8 mouse cellular contexts compared by ENCODE assay signal in genomic region chr1:172307936-172308335, GRCm38 (mm10). TPM values are rescaled to one million over a fixed set of nuclear protein-coding genes. Genes with fewer than 3 reads are reported as not detected.
DNase-seq lines count a peak whose midpoint lies in the region; ATAC-seq lines count a peak whose summit lies in the region.

No protein-coding gene starts in this region.

- no peak overlapping the region for H3K4me3 ChIP-seq in forebrain, embryonic 10.5 days
- H3K4me3 ChIP-seq in limb, embryonic 11.5 days (ENCODE audit: low read depth, low read length) = no peak overlapping the region
- H3K4me3 ChIP-seq in neural tube, embryonic 15.5 days (replicated peaks) = no peak overlapping the region

- H3K9ac ChIP-seq in limb, embryonic 11.5 days (ENCODE audit: low read length) = peak overlapping the region; percentile 37; the same call in 1 of the 2 replicates
- H3K9ac ChIP-seq in neural tube, embryonic 15.5 days (replicated peaks) = no peak overlapping the region

- ATAC-seq in limb, embryonic 11.5 days (ENCODE audit: insufficient number of reproducible peaks, low FRiP score, low TSS enrichment, low read depth) = no peak
- ATAC-seq in neural tube, embryonic 15.5 days (ENCODE audit: low FRiP score) = no peak

- peaks cover 67% of the 10 kb centered on the region for H3K4me1 ChIP-seq in forebrain, embryonic 10.5 days
- H3K4me1 ChIP-seq in limb, embryonic 11.5 days (ENCODE audit: control insufficient read depth, insufficient read depth, low read length) = peaks cover 19% of the 10 kb centered on the region; the same call in 1 of the 2 replicates
- peaks cover 36% of the 10 kb centered on the region for H3K4me1 ChIP-seq in neural tube, embryonic 15.5 days

- 66% methylated on average over 10 of the region's 10 CpGs for WGBS in forebrain, embryonic 10.5 days
- WGBS in limb, embryonic 11.5 days = 57% methylated on average over 10 of the region's 10 CpGs
- WGBS in neural tube, embryonic 15.5 days = 65% methylated on average over 10 of the region's 10 CpGs

- DNase-seq in lung, adult 18-20 months = peak; percentile 66 to 81
- no peak for DNase-seq in lung, postnatal 14 days
- DNase-seq in forebrain, embryonic 10.5 days (ENCODE audit: extremely low spot score, low spot score) = no peak
- DNase-seq in limb, embryonic 11.5 days (ENCODE audit: low spot score) = no peak
- no peak for DNase-seq in layer of hippocampus, adult 8-10 months (ENCODE audit: low spot score in 2 of 2)
- DNase-seq in c-Kit-positive CD71-positive TER-119-positive erythroid progenitor cells, embryonic 14.5 days (ENCODE audit: low spot score) = no peak
- no peak for DNase-seq in adrenal gland, postnatal 4 days (ENCODE audit: low spot score in 2 of 2)

- peak overlapping the region; percentile 94 for H3K27ac ChIP-seq in forebrain, embryonic 10.5 days
- peak overlapping the region; percentile 68 for H3K27ac ChIP-seq in limb, embryonic 11.5 days (replicated peaks; ENCODE audit: low read depth, low read length)
- peak overlapping the region; percentile 46 for H3K27ac ChIP-seq in neural tube, embryonic 15.5 days (replicated peaks)

- no peaks in the 10 kb centered on the region for H3K9me3 ChIP-seq in forebrain, embryonic 10.5 days
- no peaks in the 10 kb centered on the region for H3K9me3 ChIP-seq in limb, embryonic 11.5 days (ENCODE audit: control insufficient read depth, low read length)
- no peaks in the 10 kb centered on the region for H3K9me3 ChIP-seq in neural tube, embryonic 15.5 days (replicated peaks)

- peaks cover 15% of the 10 kb centered on the region for H3K27me3 ChIP-seq in forebrain, embryonic 10.5 days (ENCODE audit: poor library complexity, severe bottlenecking)
- H3K27me3 ChIP-seq in limb, embryonic 11.5 days (ENCODE audit: control insufficient read depth, insufficient read depth, low read length) = no peaks in the 10 kb centered on the region
- no peaks in the 10 kb centered on the region for H3K27me3 ChIP-seq in neural tube, embryonic 15.5 days (replicated peaks)

- H3K4me2 ChIP-seq in limb, embryonic 11.5 days (ENCODE audit: low read depth, severe bottlenecking) = no peak overlapping the region
- no peak overlapping the region for H3K4me2 ChIP-seq in neural tube, embryonic 15.5 days

- H3K36me3 ChIP-seq in forebrain, embryonic 10.5 days (replicated peaks) = no peaks in the 10 kb centered on the region
- H3K36me3 ChIP-seq in limb, embryonic 11.5 days (ENCODE audit: control insufficient read depth, insufficient read depth, low read length) = no peaks in the 10 kb centered on the region
- no peaks in the 10 kb centered on the region for H3K36me3 ChIP-seq in neural tube, embryonic 15.5 days

RNA-seq across cellular contexts. Expression of gene Atp1a2, which starts 10.1 kb away (rescaled TPM):
- polyA plus RNA-seq in forebrain, embryonic 10.5 days (2016; fragmentation: Nextera tagmentation; extraction: Ambion mirVana) = 0.86 and 2.0 TPM in 2 replicates
- 1.4 and 1.5 TPM in 2 replicates for polyA plus RNA-seq in limb, embryonic 11.5 days (2014; fragmentation: Nextera tagmentation; extraction: Ambion mirVana)
- 57.9 and 63.1 TPM in 2 replicates for polyA plus RNA-seq in neural tube, embryonic 15.5 days (2015; fragmentation: Nextera tagmentation; extraction: Ambion mirVana)
- total RNA-seq in layer of hippocampus, adult 8-10 months (2022) = 100 to 1,000 TPM; 613 to 678 (median 645) TPM
- total RNA-seq in adrenal gland, postnatal 4 days (2021) = 10 to 100 TPM; 50.9 to 70.2 TPM

RNA-seq across cellular contexts. Expression of gene Kcnj9, which starts 21.2 kb away (rescaled TPM):
- 0.17 and 0.43 TPM in 2 replicates for polyA plus RNA-seq in forebrain, embryonic 10.5 days (2016; fragmentation: Nextera tagmentation; extraction: Ambion mirVana)
- not detected in 2 replicates for polyA plus RNA-seq in limb, embryonic 11.5 days (2014; fragmentation: Nextera tagmentation; extraction: Ambion mirVana)
- 2.5 and 3.2 TPM in 2 replicates for polyA plus RNA-seq in neural tube, embryonic 15.5 days (2015; fragmentation: Nextera tagmentation; extraction: Ambion mirVana)
- 10 to 100 TPM; 66.5 to 88.7 (median 77.5) TPM for total RNA-seq in layer of hippocampus, adult 8-10 months (2022)
- under 1 TPM; 0.11 to 0.20 TPM for total RNA-seq in adrenal gland, postnatal 4 days (2021)

RNA-seq across cellular contexts. Expression of gene Kcnj10, which starts 33.1 kb away (rescaled TPM):
- 0.46 and 0.47 TPM in 2 replicates for polyA plus RNA-seq in forebrain, embryonic 10.5 days (2016; fragmentation: Nextera tagmentation; extraction: Ambion mirVana)
- 0.07 and 0.11 TPM in 2 replicates for polyA plus RNA-seq in limb, embryonic 11.5 days (2014; fragmentation: Nextera tagmentation; extraction: Ambion mirVana)
- 2.3 and 2.5 TPM in 2 replicates for polyA plus RNA-seq in neural tube, embryonic 15.5 days (2015; fragmentation: Nextera tagmentation; extraction: Ambion mirVana)
- total RNA-seq in layer of hippocampus, adult 8-10 months (2022) = 100 to 1,000 TPM in 2 of 4 experiments, 10 to 100 TPM in 2; 92.2 to 116 (median 100.0) TPM
- 1 to 10 TPM; 1.8 to 4.5 TPM for total RNA-seq in adrenal gland, postnatal 4 days (2021)

RNA-seq across cellular contexts. Expression of gene Igsf8, which starts 46.5 kb away (rescaled TPM):
- 53.0 and 55.4 TPM in 2 replicates for polyA plus RNA-seq in forebrain, embryonic 10.5 days (2016; fragmentation: Nextera tagmentation; extraction: Ambion mirVana)
- 31.9 and 35.4 TPM in 2 replicates for polyA plus RNA-seq in limb, embryonic 11.5 days (2014; fragmentation: Nextera tagmentation; extraction: Ambion mirVana)
- 70.9 and 71.3 TPM in 2 replicates for polyA plus RNA-seq in neural tube, embryonic 15.5 days (2015; fragmentation: Nextera tagmentation; extraction: Ambion mirVana)
- total RNA-seq in layer of hippocampus, adult 8-10 months (2022) = 100 to 1,000 TPM; 226 to 260 (median 236) TPM
- 10 to 100 TPM; 45.3 to 55.6 TPM for total RNA-seq in adrenal gland, postnatal 4 days (2021)

RNA-seq across cellular contexts. Expression of gene Atp1a4, which starts 49.7 kb away (rescaled TPM):
- polyA plus RNA-seq in forebrain, embryonic 10.5 days (2016; fragmentation: Nextera tagmentation; extraction: Ambion mirVana) = not detected in 2 replicates
- not detected in 2 replicates for polyA plus RNA-seq in limb, embryonic 11.5 days (2014; fragmentation: Nextera tagmentation; extraction: Ambion mirVana)
- polyA plus RNA-seq in neural tube, embryonic 15.5 days (2015; fragmentation: Nextera tagmentation; extraction: Ambion mirVana) = 0.05 TPM in 1 of 2 replicates, not detected in the other
- not detected for total RNA-seq in layer of hippocampus, adult 8-10 months (2022)
- total RNA-seq in adrenal gland, postnatal 4 days (2021) = under 1 TPM; 0.39 to 0.45 TPM

Comparison
In these comparisons a context has a peak if more than half of its experiments do, and no peak if none do; other contexts are left out.
1. DNase-seq: peak in lung, adult 18-20 months (2 of 2); none in lung, postnatal 14 days (single experiment), forebrain, embryonic 10.5 days (single experiment), limb, embryonic 11.5 days (single experiment), layer of hippocampus, adult 8-10 months (0 of 2), c-Kit-positive CD71-positive TER-119-positive erythroid progenitor cells, embryonic 14.5 days (single experiment) and adrenal gland, postnatal 4 days (0 of 2).
2. RNA of gene Atp1a2, which starts 10.1 kb away (polyA plus RNA-seq): 57.9 to 63.1 TPM in neural tube, embryonic 15.5 days; 0.86 to 2.0 TPM in forebrain, embryonic 10.5 days and 1.4 to 1.5 TPM in limb, embryonic 11.5 days; every median in the first group is over 10 times any median in the second.
3. Peak in every context shown above with its lines, with median percentiles within 50 percentile points of each other: H3K27ac ChIP-seq.